Mouse (Mus musculus) neural tube, embryonic 11.5 days (tissue): Measurements from ENCODE around the gene Ocln. TPM values are rescaled to one million over a fixed set of nuclear protein-coding genes. Genes with fewer than 3 reads are reported as not detected.

Experiments
- ATAC-seq: fragments of 200-750 bp; cut with Nextera tagmentation; 2 replicates; pipeline ENCODE4 v1.8.0; 2017; ENCODE audit warnings: moderate number of reproducible peaks, mild to moderate bottlenecking, moderate TSS enrichment, moderate library complexity; ENCODE audit not compliant: insufficient read depth, low FRiP score, low TSS enrichment
- DNase-seq: peaks from one replicate; pipeline ENCODE4 v3.0.0-alpha.2; 2015; ENCODE audit warnings: low spot score
- H3K27ac ChIP-seq: fragments of 300-500 bp; sonication (generic); 2 replicates; pipeline ENCODE4 v1.5.1; 2014; ENCODE audit warnings: low read depth, mild to moderate bottlenecking, low read length
- H3K27me3 ChIP-seq: fragments of 300-500 bp; sonication (generic); 2 replicates; pipeline ENCODE4 v1.6.1; 2014; ENCODE audit warnings: mild to moderate bottlenecking, low read length, mixed read lengths; ENCODE audit not compliant: control insufficient read depth, insufficient read depth
- H3K36me3 ChIP-seq: fragments of 300-500 bp; sonication (generic); 2 replicates; pipeline ENCODE4 v1.6.1; 2014; ENCODE audit warnings: mild to moderate bottlenecking, low read length, moderate library complexity, mixed read lengths; ENCODE audit not compliant: control insufficient read depth, insufficient read depth
- H3K4me1 ChIP-seq: fragments of 300-500 bp; sonication (generic); 2 replicates; pipeline ENCODE4 v1.6.1; 2014; ENCODE audit warnings: low read length, mixed read lengths; ENCODE audit not compliant: control insufficient read depth, insufficient read depth
- H3K4me2 ChIP-seq: fragments of 300-500 bp; sonication (generic); 2 replicates; pipeline ENCODE4 v1.6.1; 2014; ENCODE audit warnings: low read depth, mild to moderate bottlenecking, moderate library complexity
- H3K4me3 ChIP-seq: fragments of 300-500 bp; sonication (generic); 2 replicates; pipeline ENCODE4 v1.5.1; 2014; ENCODE audit warnings: low read depth, low read length
- H3K9ac ChIP-seq: fragments of 300-500 bp; sonication (generic); 2 replicates; pipeline ENCODE4 v1.6.1; 2014; ENCODE audit warnings: mild to moderate bottlenecking, low read length
- H3K9me3 ChIP-seq: fragments of 300-500 bp; sonication (generic); 2 replicates; pipeline ENCODE4 v1.6.1; 2016; ENCODE audit warnings: low read length; ENCODE audit not compliant: control insufficient read depth
- WGBS: fragments of 180-500 bp; shearing (Covaris S2); extraction: QIAGEN DNeasy Blood & Tissue Kit; methylation state at CpG from one replicate; pipeline ENCODE4 v1.1.7; 2014; 5-methylcytosine and 5-hydroxymethylcytosine counted together
- polyA plus RNA-seq: library from polyadenylated mRNA; unstranded; fragments of >200 nt; fragmentation: Nextera tagmentation; extraction: Ambion mirVana; gene quantifications from 2 replicates; pipeline ENCODE4 v1.2.1, GENCODE M21; 2014

The Ocln gene
- polyA plus RNA-seq, 1 experiment from 2014 or later = 1.3 TPM

DNA sequence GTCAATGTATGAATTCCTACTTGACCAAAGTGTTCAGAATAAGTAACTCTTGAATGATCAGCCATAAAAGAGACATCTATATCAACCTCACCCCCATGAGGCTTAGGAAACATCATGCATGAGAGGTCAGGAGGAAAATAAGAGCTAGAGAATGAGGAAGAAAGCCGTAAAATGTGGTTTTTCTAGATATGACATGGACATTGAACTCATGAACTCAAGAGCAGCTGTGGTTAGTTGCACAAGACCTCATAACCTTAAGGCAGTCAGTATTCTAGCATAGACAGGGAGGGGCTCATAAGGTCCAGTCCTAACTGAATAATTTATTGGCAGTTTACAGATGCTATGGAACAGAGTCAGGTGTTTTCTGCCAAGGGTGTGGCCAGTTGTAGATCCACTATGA lies 103.0 kb downstream of the Ocln start:
- Histone ChIP-seq H3K4me2 (no peak overlapping the region), H3K27me3 (no peaks in the 10 kb centered on the region), H3K9ac (no peak overlapping the region), H3K4me3 (no peak overlapping the region), H3K36me3 (no peaks in the 10 kb centered on the region), H3K27ac (no peak overlapping the region), H3K9me3 (no peaks in the 10 kb centered on the region), H3K4me1 (no peaks in the 10 kb centered on the region)
- DNase-seq (no peak), ATAC-seq (no peak)
- 85% methylated on average over 1 of the region's 1 CpGs for WGBS

Other genes with a start within 250 kb of the Ocln start
- gene Naip6, start 235.0 kb downstream of the Ocln start, polyA plus RNA-seq = 0.12 TPM in 1 of 2 replicates, not detected in the other
- gene Naip1, start 99.8 kb downstream of the Ocln start, polyA plus RNA-seq = not detected in 2 replicates
- gene Gtf2h2, start 60.1 kb downstream of the Ocln start, polyA plus RNA-seq = 86.0 and 86.6 TPM in 2 replicates
- gene Marveld2, start 64.3 kb upstream of the Ocln start, polyA plus RNA-seq = 2.4 and 2.6 TPM in 2 replicates
- 334 and 336 TPM in 2 replicates for gene Ak6, start 98.3 kb upstream of the Ocln start, polyA plus RNA-seq
- gene Rad17, start 98.3 kb upstream of the Ocln start, polyA plus RNA-seq = 25.3 and 28.2 TPM in 2 replicates
- 16.4 and 18.4 TPM in 2 replicates for gene Taf9, start 98.9 kb upstream of the Ocln start, polyA plus RNA-seq
- 2.0 and 2.3 TPM in 2 replicates for gene Ccdc125, start 117.0 kb upstream of the Ocln start, polyA plus RNA-seq
- 69.0 and 77.0 TPM in 2 replicates for gene Cdk7, start 178.2 kb upstream of the Ocln start, polyA plus RNA-seq
- gene Mrps36, start 191.9 kb upstream of the Ocln start, polyA plus RNA-seq = 129 and 144 TPM in 2 replicates
- gene Cenph, start 223.2 kb upstream of the Ocln start, polyA plus RNA-seq = 44.0 and 48.3 TPM in 2 replicates
- 343 and 345 TPM in 2 replicates for gene Ccnb1, start 233.9 kb upstream of the Ocln start, polyA plus RNA-seq